Mouse (Mus musculus) myocyte (in vitro differentiated cells): ENCODE results near the gene Trim62. TPM values are rescaled to one million over a fixed set of nuclear protein-coding genes. Genes with fewer than 3 reads are reported as not detected.
A peak's percentile ranks its signal among the peaks of the same experiment; 100 is the strongest.

Experiments used
- H3K27me3 ChIP-seq: one replicate; pipeline ENCODE4 v1.6.1; 2011; ENCODE audit not compliant: control insufficient read depth, insufficient read depth, insufficient read length
- H3K36me3 ChIP-seq: one replicate; pipeline ENCODE4 v1.6.1; 2011; ENCODE audit not compliant: control insufficient read depth, insufficient read depth
- H3K4me2 ChIP-seq: one replicate; pipeline ENCODE4 v1.6.1; 2011; ENCODE audit warnings: low read depth, control low read depth
- H3K4me3 ChIP-seq: one replicate; pipeline ENCODE4 v1.5.1; 2011; ENCODE audit warnings: mild to moderate bottlenecking, control low read depth, moderate library complexity
- H3K79me2 ChIP-seq: one replicate; pipeline ENCODE4 v1.6.1; 2011; ENCODE audit not compliant: control insufficient read depth, insufficient read depth
- H3ac ChIP-seq: one replicate; pipeline ENCODE4 v1.6.1; 2011; ENCODE audit not compliant: control insufficient read depth, insufficient read length
- CEBPB ChIP-seq: IDR thresholded peaks from 2 replicates; pipeline ENCODE4 v1.6.1; 2011; ENCODE audit warnings: mild to moderate bottlenecking, moderate library complexity; ENCODE audit not compliant: poor library complexity, insufficient read depth, severe bottlenecking
- E2F4 ChIP-seq: IDR thresholded peaks from one replicate; pipeline ENCODE4 v1.6.1; 2011; ENCODE audit warnings: mild to moderate bottlenecking, control low read depth, moderate library complexity; ENCODE audit not compliant: insufficient read depth
- MAX ChIP-seq: IDR thresholded peaks from one replicate; pipeline ENCODE4 v1.6.1; 2011; ENCODE audit warnings: low read depth, mild to moderate bottlenecking, control low read depth
- MYOD1 ChIP-seq, 3 experiments: IDR thresholded peaks; one replicate each; pipeline ENCODE4 v1.6.1; 2011; ENCODE audit warnings: control low read depth in 2 of 3, low read depth in 2 of 3, mild to moderate bottlenecking in 2 of 3, moderate library complexity in 1 of 3; ENCODE audit not compliant: insufficient read length in 2 of 3, control insufficient read depth in 1 of 3
- MYOG ChIP-seq, 3 experiments: IDR thresholded peaks; one replicate each; pipeline ENCODE4 v1.6.1; 2011; ENCODE audit warnings: control low read depth in 2 of 3, low read depth in 2 of 3, mild to moderate bottlenecking in 2 of 3; ENCODE audit not compliant: insufficient read length in 2 of 3, control insufficient read depth in 1 of 3, insufficient read depth in 1 of 3
- POLR2A ChIP-seq: IDR thresholded peaks from one replicate; pipeline ENCODE4 v1.6.1; 2011; ENCODE audit warnings: low read depth, mild to moderate bottlenecking, control low read depth, moderate library complexity; ENCODE audit not compliant: insufficient read length
- POLR2AphosphoS2 ChIP-seq: IDR thresholded peaks from one replicate; pipeline ENCODE4 v1.6.1; 2011; ENCODE audit warnings: low read depth, control low read depth; ENCODE audit not compliant: insufficient read length
- REST ChIP-seq: IDR thresholded peaks from one replicate; pipeline ENCODE4 v1.6.1; 2011; ENCODE audit warnings: mild to moderate bottlenecking, control low read depth, moderate library complexity; ENCODE audit not compliant: insufficient read depth, insufficient read length
- SRF ChIP-seq: IDR thresholded peaks from one replicate; pipeline ENCODE4 v1.6.1; 2011; ENCODE audit warnings: low read depth; ENCODE audit not compliant: control insufficient read depth, insufficient read length
- TCF12 ChIP-seq: IDR thresholded peaks from one replicate; pipeline ENCODE4 v1.6.1; 2011; ENCODE audit warnings: mild to moderate bottlenecking, control low read depth; ENCODE audit not compliant: poor library complexity, insufficient read depth, severe bottlenecking
- TCF3 ChIP-seq: IDR thresholded peaks from one replicate; pipeline ENCODE4 v1.6.1; 2011; ENCODE audit warnings: low read depth, control low read depth; ENCODE audit not compliant: insufficient read length
- USF1 ChIP-seq: IDR thresholded peaks from one replicate; pipeline ENCODE4 v1.6.1; 2011; ENCODE audit warnings: low read depth, mild to moderate bottlenecking, control low read depth, moderate library complexity
- polyA plus RNA-seq: library from polyadenylated mRNA; unstranded; fragments of >200 nt; fragmentation: generic; extraction: Trizol; gene quantifications from one replicate; pipeline ENCODE4 v1.2.1, GENCODE M21; 2012; ENCODE audit warnings: missing spikeins

Gene Trim62
- polyA plus RNA-seq, 1 experiment: 0.65 TPM

- Histone ChIP-seq H3ac (no peak overlapping the region), H3K4me2 (no peak overlapping the region), H3K36me3 (no peaks in the 10 kb centered on the region), H3K4me3 (no peak overlapping the region), H3K27me3 (peaks cover 27% of the 10 kb centered on the region), H3K79me2 (no peaks in the 10 kb centered on the region)
- TF ChIP-seq SRF: no peak
Measured at GRCm38 (mm10) chr4:128889752-128890630, 6.6 kb downstream of the Trim62 start.

- TF ChIP-seq POLR2AphosphoS2 (no peak), MYOD1 (IDR thresholded peaks at IDR 0.05; ENCODE audit: control insufficient read depth in 1 of 3, insufficient read length in 2 of 3, low read depth in 2 of 3) (no peak), REST (no peak), SRF (no peak)
- Histone ChIP-seq H3K4me3 (no peak overlapping the region), H3K4me2 (no peak overlapping the region), H3ac (no peak overlapping the region), H3K27me3 (peaks cover 38% of the 10 kb centered on the region), H3K79me2 (no peaks in the 10 kb centered on the region), H3K36me3 (no peaks in the 10 kb centered on the region)
Measured at GRCm38 (mm10) chr4:128891157-128891556, 7.8 kb downstream of the Trim62 start.

- Histone ChIP-seq H3ac (no peak overlapping the region), H3K4me2 (no peak overlapping the region), H3K4me3 (no peak overlapping the region), H3K36me3 (no peaks in the 10 kb centered on the region), H3K27me3 (peaks cover 44% of the 10 kb centered on the region), H3K79me2 (no peaks in the 10 kb centered on the region)
- TF ChIP-seq CEBPB (no peak), SRF (no peak), REST (peak; percentile 16), E2F4 (no peak), TCF3 (no peak), MAX (no peak), USF1 (no peak), TCF12 (no peak)
Measured at GRCm38 (mm10) chr4:128891746-128892145, 8.4 kb downstream of the Trim62 start.

GRCm38 (mm10) chr4:128892188-128892587 is 8.8 kb downstream of the Trim62 start:
- H3K27me3 ChIP-seq: peaks cover 46% of the 10 kb centered on the region
- no peak overlapping the region for H3ac ChIP-seq
- H3K79me2 ChIP-seq: no peaks in the 10 kb centered on the region
- H3K36me3 ChIP-seq: no peaks in the 10 kb centered on the region
- no peak overlapping the region for H3K4me3 ChIP-seq
- TF ChIP-seq TCF3 (no peak), TCF12 (no peak), MYOD1 (IDR thresholded peaks at IDR 0.05; ENCODE audit: control insufficient read depth in 1 of 3, insufficient read length in 2 of 3, low read depth in 2 of 3) (no peak), REST (no peak), USF1 (no peak), POLR2AphosphoS2 (no peak), CEBPB (no peak), MYOG (IDR thresholded peaks at IDR 0.05; ENCODE audit: control insufficient read depth in 1 of 3, insufficient read depth in 1 of 3, insufficient read length in 2 of 3, low read depth in 2 of 3) (no peak), E2F4 (no peak), SRF (no peak), POLR2A (no peak), MAX (no peak)
- no peak overlapping the region for H3K4me2 ChIP-seq

GRCm38 (mm10) chr4:128894112-128894511 is 10.7 kb downstream of the Trim62 start:
- H3K4me2 ChIP-seq: no peak overlapping the region
- H3K27me3 ChIP-seq: peaks cover 46% of the 10 kb centered on the region
- no peak overlapping the region for H3K4me3 ChIP-seq
- no peaks in the 10 kb centered on the region for H3K36me3 ChIP-seq
- H3K79me2 ChIP-seq: no peaks in the 10 kb centered on the region
- H3ac ChIP-seq: no peak overlapping the region
- TF ChIP-seq REST: no peak
- TF ChIP-seq MYOG (IDR thresholded peaks at IDR 0.05; ENCODE audit: control insufficient read depth in 1 of 3, insufficient read depth in 1 of 3, insufficient read length in 2 of 3, low read depth in 2 of 3): no peak
- TF ChIP-seq MYOD1 (IDR thresholded peaks at IDR 0.05; ENCODE audit: control insufficient read depth in 1 of 3, insufficient read length in 2 of 3, low read depth in 2 of 3): no peak
- no peak for TF ChIP-seq MAX
- TF ChIP-seq CEBPB: no peak
- TF ChIP-seq POLR2AphosphoS2: no peak
- no peak for TF ChIP-seq E2F4
- TF ChIP-seq USF1: no peak
- no peak for TF ChIP-seq POLR2A
- TF ChIP-seq SRF: no peak
- TF ChIP-seq TCF12: no peak
- no peak for TF ChIP-seq TCF3
